Mouse (Mus musculus): ENCODE measurements at regions not wholly inside any gene's neighbourhood (a gene's known extent, or its start where the extent isn't known, plus 50 kb on each side); places are given as distances from the start of the nearest gene placed in this dataset.

DNA sequence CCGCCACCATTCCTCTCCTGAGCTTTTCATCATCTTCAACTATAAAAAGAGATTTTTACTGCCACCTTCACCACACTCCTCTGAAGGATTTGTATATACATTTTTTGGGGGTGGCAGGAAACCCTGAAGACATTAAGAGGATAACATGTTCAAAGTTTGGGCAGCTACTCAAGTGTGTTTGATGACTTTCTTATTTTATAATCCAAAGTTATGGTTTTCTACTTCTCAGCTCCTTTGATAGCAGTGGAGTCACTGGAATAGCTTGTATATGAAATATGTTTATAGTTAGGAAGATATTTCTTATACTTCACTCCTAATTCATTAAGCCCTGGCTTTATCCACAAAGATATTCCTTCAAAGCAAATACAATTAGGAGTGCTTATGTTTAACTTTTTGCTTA lies 229.5 kb upstream of the Lcorl start:
- in situ Hi-C loops (cut with MboI, MseI), result no loop called here

- in situ Hi-C loops (cut with MboI, MseI), result no loop called here
Observed at GRCm38 (mm10) chr5:46083293-46083692, 225.9 kb upstream of the Lcorl start.

GRCm38 (mm10) chr5:46073744-46074143 lies 216.3 kb upstream of the Lcorl start:
- in situ Hi-C loops (cut with MboI, MseI), result no loop called here

GRCm38 (mm10) chr5:46073136-46073535 lies 215.7 kb upstream of the Lcorl start:
- in situ Hi-C loops (cut with MboI, MseI), result no loop called here

DNA sequence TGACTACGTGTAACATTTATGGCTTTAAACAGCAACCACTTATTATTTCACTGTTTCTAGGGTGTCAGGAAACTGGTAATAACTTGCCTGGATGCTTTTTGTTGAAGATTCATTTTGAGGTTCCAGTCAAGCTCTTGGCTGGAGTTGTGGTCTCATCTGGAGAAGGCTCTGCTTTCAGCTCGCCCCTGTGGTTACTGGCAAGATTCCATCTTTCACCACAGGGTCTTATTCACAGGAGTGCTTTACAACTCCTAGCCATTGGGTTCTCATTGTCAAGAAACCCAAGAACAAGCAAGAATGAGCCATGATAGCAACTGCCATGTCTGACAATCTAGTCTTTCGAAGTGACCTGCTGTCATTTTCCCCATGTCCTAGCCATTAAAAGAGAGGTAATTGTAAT lies 202.5 kb upstream of the Lcorl start:
- in situ Hi-C loops (cut with MboI, MseI), result no loop called here

DNA sequence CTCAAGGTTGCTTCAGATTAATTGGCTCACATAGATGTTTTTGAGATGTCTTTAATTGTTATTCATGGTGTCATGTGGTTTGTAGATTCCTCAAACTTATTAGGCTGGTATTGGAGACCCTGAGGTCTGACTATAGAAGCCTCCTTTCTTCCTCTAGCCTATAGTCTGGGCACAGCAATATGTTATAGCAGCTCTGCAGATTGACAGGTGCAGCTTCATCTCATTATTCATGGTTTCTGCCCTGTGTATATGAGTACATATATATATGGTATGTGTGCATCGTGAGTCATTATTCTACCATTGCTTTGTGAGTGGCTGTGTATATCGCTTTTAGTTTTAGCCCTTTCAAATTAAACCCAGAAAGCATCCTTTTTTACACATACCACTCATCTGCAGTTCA lies 197.4 kb upstream of the Lcorl start:
- in situ Hi-C loops (cut with MboI, MseI), result no loop called here

DNA sequence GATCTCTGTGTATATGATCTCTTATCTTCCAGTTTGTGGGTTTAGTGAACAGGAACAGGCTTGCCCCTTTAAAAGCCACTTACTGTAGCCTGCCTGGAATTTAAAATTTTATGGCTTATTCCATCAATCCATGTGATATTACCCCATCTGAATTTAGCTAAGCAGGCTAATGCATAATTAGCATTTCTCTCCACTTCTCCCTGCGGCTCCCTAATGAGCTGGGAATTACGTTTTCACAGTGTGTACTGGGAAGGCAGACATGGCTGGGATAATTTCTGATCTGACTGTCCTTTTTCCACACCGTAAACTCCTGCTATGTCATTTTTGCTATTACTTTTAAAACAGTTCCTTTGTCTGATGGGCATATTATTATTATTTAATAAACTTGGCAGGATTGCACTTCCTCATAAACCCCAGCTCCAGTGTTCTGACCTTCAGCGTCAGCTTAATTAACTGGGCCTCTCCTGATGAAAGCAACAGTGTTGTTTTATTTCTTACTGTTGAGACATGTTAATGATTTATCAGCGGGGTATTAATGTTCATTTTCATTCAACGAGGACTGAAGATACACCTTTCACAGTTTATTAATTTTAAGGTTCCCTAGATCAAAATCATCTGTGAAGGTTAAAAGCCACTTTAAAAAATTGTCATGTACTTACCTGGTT lies 185.4 kb upstream of the Lcorl start:
- in situ Hi-C loops (cut with MboI, MseI), result loop anchor here (25.0 kb wide), 1 partner anchor 281 kb away; no protein-coding TSS in a partner anchor

DNA sequence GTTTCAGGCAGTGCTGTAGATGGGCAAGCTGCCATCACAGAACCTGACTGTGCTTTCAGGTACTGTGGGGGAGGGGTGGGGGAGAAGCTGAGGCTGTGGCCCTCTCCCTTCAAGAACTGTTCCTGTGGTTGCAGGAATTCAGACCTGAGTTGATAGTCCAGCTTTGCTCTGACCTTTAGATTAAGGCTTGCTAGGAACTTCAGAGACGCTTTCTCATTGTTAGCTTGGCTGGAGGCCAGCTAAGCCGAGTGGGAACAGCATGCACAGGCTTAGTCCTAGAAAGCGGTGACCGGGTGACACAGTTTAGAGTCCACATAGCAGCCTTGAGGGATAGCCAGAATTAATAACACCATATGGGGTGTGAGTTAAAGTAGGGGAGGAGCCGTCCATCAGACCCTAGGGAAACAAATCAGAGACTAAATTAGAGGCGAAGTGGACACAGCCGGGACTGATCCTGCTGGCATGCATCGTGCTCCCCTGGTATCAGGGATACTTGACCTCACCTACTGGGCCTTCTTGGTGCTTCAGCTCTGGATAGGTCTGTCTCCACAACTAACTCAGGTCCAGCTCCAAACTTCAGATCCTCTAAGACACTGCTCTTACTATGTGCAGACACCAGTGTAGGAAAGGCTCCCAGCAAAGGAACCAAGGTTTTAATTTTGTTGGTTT lies 175.7 kb upstream of the Lcorl start:
- in situ Hi-C loops (cut with MboI, MseI), result loop anchor here (25.0 kb wide), 1 partner anchor 271 kb away; no protein-coding TSS in a partner anchor

GRCm38 (mm10) chr5:46032206-46032605 lies 174.8 kb upstream of the Lcorl start:
- in situ Hi-C loops (cut with MboI, MseI), result loop anchor here (25.0 kb wide), 1 partner anchor 270 kb away; no protein-coding TSS in a partner anchor

DNA sequence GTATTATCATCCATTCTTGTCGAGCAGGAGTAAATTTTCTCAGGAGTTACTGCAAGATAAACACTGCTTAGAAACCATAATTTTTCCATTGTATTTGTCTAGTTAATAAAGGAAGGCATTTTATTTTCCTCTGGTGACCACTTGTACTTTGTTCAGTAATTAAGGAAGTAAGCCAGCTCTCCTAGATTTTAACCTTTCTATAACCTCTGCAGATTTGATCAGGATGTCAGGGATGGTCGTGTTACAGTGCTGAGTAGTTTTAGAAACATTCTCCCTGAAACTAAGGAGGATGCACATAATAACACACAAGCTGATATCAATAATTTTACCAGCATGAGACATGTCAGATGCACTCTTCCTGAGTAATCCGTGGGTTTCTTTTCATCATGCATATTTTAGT lies 166.7 kb upstream of the Lcorl start:
- in situ Hi-C loops (cut with MboI, MseI), result no loop called here

DNA sequence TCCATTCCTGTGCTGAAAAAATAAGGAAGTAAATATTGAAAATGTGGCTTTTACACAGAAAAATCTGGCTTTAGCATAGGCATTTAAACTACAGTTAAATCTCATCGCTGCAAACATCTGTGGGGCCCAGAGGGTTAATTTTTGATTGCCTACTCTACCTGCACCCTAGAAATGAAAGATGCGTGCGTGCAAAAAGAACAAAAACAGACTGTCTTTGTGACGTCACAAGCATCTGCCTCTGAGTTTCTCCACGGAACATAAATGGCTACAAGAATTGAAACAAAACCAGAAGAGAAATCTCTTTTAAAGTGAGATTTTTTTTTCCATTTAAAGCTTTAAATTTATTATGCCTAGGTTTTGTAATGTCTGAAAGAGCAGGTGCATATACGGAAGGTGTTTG lies 166.0 kb upstream of the Lcorl start:
- in situ Hi-C loops (cut with MboI, MseI), result no loop called here

DNA sequence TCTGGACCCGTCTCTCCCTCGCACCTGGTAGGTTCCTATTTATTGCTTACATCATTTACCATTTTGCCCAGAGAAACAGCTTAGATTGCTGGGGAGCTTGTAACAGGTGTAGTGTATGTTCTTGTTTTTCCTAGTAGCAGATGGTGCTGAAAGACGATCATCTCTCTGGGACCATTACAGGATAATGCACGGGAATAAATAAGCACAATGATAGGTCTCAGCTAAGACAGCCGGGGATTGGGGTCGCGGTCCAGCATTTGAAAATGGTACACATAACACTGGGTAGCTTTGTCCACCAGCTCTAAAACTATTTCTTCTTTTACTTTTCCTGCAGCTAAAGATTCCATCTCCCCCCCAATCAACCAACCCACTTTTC lies 164.6 kb upstream of the Lcorl start:
- in situ Hi-C loops (cut with MboI, MseI), result no loop called here

GRCm38 (mm10) chr5:46021398-46022046 lies 164.1 kb upstream of the Lcorl start:
- in situ Hi-C loops (cut with MboI, MseI), result no loop called here

DNA sequence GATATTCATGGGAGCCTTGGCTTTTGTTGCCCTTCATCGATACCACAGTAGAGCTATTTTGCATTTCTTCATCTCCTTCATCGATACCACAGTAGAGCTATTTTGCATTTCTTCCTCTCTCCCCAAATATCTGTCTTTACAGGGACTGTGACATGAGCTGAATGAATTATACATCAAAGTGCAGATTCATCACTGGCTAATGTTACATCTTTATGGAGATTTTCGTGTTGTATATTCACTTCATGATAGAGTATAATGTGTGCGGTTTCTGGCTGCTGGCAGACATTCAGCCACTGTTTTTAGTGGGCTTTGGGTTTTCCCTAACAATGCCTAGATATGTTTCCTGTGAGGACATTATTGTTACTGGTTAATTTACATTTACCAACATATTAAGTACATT lies 162.8 kb upstream of the Lcorl start:
- in situ Hi-C loops (cut with MboI, MseI), result no loop called here

GRCm38 (mm10) chr5:46007446-46007845 lies 150.0 kb upstream of the Lcorl start:
- in situ Hi-C loops (cut with MboI, MseI), result no loop called here

DNA sequence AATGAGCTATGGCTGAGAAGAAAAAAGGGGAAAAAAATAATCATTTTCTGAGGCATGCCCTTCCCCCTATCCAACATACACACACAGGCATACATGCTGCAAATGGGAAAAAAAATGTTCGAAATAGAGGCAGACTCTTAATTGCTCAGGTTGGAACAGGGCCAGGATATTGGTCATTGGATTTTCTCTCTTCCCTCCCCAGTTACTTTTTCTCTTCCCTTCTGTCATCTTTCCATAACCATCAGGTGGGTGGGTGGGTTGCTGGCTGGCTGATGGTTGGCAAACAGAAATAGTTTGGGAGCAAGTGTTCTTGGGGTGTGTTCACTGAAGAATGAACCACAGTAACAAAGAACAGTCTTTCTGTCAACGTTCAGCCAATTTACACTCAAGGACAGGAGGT lies 149.3 kb upstream of the Lcorl start:
- in situ Hi-C loops (cut with MboI, MseI), result no loop called here

GRCm38 (mm10) chr5:46006228-46006627 lies 148.8 kb upstream of the Lcorl start:
- in situ Hi-C loops (cut with MboI, MseI), result no loop called here

DNA sequence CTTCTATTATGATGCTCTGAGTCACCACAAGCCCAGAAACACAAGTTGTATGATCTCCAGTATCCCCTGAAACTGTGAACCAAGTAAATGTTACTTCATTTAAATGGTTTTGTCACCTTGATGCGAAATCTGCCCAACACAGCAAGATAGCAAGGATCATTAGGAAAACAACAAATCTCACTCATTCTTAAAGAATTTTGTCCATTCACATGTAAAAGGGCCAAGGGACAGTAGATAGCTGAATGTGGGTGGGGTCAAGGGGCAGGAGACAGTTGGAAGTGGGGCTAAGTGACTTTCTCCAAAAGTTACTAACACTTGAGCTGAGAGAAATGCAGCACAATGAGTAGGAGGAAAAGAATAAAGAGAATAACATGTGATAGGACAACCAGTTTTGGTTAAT lies 148.2 kb upstream of the Lcorl start:
- in situ Hi-C loops (cut with MboI, MseI), result no loop called here

- in situ Hi-C loops (cut with MboI, MseI), result no loop called here
Observed at GRCm38 (mm10) chr5:46002011-46002410, 144.6 kb upstream of the Lcorl start.

GRCm38 (mm10) chr5:45957766-45958165 lies 100.4 kb upstream of the Lcorl start:
- in situ Hi-C loops (cut with MboI, MseI), result no loop called here

DNA sequence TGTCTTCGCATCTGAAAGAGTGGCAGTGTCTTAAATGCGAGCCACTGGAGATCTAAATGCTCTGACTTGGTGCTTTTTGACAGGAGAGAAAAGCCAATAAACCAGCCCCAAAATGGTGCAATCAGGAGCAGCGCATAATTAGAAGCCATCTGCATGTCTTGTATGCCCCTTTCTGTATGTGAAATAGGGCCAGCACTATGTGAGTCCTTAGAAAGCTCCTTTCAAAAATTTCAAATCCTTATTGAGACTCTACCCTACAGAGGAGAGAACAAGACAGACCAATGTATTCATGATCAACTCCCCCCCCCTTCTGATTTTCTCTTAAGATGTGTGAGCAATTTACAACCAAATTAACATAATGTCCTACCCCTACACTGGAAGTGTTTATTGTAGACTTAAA lies 86.6 kb upstream of the Lcorl start:
- in situ Hi-C loops (cut with MboI, MseI), result no loop called here

GRCm38 (mm10) chr5:45932970-45933369 lies 75.6 kb upstream of the Lcorl start:
- in situ Hi-C loops (cut with MboI, MseI), result no loop called here

DNA sequence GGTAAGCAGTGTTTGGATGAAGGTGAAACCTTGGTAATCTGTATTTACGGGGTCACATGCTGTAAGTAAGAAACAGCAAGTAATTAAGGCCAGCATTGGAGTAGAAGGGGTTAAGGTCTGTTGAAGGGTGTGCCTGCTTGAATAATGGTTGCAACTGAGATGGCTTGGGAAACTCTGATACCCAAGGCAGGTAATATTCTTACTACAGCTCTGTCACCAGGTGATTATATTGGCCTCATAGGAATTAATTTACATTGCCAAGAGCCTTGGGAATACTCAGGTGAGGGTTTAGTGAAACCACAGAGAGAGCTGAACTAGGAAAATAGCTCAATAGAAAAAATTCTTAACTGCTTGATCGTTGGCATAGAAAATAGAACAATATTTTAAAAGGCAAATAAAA lies 73.8 kb upstream of the Lcorl start:
- in situ Hi-C loops (cut with MboI, MseI), result no loop called here

Measured in T-helper 1 cell (primary cell).